Mouse (Mus musculus) regulatory T cell (primary cell): ENCODE measurements at regions not wholly inside any gene's neighbourhood (a gene's known extent, or its start where the extent isn't known, plus 50 kb on each side); places are given as distances from the start of the nearest gene placed in this dataset.

Experiments
- in situ Hi-C: fragments of 300-600 bp; cut with MboI, MseI; formaldehyde crosslinking; loops from one replicate; pipeline ENCODE4 v1.15.1; 2025; ENCODE audit warnings: high pct_unique_total_duplicates

DNA sequence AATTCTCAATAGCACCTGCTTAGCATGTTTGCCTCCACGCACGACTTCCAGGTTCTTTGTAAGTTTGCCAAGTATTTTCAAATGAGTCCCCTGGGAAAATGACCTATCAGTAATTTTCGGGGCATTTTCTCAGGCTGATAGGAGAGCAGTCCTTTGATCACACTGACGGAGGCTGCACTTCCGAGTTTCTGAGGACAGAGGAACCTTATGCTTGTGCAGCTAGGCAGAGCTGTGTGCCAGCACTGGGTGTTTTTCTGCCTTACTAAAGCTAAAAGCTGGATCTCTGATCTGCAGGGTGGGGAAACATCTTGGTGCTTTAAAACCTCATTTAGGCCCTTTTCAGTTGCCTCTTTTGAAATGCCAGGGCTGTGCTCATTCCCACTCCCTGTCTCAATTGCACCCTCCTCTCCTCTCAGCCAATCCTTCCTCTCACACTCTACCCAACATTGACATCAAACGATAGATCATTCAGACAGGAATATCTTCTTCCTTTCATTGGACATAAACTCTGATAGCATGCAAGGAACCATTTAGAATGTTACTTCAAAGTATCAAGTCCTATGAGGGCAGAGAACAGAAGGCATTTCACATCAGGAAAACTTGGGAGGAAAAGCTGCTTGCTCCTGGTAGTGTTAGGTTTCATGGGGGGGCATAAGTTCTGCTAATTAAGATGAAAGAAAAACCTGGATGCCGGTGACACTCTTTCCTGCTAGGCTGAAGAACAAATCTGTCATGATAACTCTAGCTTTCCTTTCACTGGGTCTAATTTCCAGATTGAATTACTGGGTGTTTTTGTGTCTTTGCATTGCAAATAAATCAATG is 95.3 kb downstream of the Lurap1l start:
- in situ Hi-C loops = no loop called here

DNA sequence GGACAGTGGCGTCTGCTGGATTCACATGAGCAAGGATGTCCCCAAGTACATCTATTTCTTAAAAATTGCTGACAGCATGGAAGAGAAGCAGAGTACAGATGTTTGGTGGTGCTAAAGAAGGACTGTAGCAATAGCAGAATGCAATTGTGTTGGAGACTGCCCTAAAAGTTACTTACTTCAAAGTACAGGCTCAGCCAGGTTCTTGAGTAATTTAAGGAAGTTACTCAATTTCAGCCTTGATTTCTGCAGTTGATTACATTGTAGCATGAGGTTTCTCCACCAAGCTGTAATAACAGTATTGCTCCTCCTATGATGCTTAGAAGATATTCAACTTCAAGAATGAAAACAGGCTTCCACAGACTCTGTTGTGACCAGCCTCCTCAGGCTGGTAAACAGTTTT is 96.1 kb downstream of the Lurap1l start:
- in situ Hi-C loops = no loop called here

DNA sequence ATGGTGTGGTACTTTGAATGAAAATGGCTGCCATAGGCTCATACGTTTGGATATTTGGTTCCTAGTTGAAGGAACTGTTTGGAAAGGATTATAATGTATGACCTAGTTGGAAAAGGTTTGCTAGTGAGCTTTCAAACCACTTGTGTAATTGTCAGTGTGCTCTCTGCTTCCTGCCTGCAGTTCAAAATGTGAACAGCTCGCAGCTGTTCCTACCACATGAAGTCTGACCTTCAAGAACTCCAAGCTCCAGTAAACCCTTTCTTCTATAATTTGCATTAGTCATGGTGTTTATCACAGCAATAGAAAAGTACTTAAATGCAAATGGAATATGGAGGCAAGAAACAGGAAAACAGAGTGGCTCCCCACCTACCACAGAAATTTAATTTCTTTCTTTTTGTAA is 111.4 kb downstream of the Lurap1l start:
- in situ Hi-C loops = no loop called here

DNA sequence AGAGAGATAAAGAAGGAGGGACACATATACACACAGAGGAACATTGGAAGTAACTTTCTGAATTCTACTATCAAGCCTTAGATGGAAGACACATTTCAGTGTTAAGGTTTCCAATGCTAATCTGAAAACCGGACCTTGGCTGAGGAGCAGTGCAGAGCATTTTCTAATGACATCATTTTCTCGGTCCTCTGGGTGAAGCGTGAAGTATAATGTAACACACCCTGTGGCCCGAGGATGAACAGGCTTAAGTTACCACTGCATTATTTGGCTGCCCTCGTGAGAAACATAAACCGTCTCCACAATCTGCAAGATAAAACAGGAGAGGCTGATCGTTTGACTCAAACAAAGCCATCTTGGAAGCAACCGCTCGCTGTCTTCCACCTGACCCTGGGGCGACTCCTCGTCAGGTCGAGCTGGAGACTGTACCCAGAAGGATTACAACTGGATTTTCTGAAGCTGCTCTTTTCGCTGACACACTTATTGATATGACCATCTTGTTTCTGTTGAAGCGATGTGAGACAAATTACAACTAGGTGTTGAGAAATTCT is 113.1 kb downstream of the Lurap1l start:
- in situ Hi-C loops = no loop called here

DNA sequence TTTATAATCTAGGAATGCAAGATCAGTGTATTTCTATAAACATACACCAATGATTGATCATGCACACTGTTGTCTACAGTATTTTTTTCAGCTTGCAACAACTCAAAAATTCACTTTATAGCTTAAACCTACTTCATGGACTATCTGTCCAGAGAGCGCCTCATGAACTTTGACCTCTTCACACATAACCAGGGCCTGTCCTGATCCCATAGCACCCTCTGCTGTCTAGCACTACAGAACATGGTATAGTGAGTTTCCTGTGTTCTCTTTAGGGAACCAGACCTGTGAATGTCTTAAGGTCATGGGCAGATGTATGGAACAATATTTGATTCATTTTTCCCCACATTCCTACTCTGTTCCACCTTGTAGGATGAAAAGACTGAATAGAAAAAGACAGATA is 117.1 kb downstream of the Lurap1l start:
- in situ Hi-C loops = no loop called here

DNA sequence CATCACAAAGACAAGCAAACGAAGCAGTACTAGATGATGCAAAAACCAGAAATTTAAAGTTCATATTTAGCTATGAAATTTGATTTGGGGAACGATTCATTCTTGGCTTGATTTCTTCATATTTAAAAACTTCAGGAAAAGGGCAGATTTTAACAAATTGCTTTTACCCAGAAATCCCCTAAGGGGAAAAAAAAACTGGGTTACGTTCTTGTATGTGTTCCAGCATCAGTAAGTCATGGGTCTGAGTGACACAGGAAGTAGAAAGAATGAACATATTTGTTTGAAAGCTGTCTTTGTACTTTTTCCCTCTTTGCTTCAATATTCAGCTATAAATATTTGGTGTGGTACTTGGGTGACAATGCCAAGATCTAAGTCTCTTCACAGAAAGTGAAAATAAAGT is 120.2 kb downstream of the Lurap1l start:
- in situ Hi-C loops = no loop called here

DNA sequence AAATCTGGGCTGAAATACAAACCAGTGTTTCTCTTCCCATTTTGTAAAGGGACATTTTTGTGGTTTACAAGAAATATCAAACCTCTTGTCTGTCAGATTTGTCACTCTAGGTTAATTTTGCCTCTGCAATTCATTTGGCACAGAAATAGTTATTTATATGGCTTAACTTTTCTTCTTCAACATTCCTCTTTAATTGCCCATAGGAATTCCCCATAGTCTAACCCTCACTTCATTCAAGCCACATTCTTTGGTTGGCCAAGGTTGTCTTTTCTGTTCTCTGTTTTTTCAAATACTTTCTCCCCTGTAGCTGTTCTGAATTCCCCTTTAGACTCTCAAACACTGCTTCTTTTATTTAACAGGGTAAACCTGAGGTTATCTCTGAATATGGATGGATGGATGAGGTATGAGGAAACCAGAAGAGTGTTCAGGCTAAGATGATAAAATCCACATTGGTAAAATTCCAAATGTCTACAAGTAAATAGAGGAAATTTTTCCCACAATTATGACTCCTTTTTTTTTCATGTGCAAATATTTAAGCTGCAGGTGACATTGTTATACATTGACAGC is 127.0 kb downstream of the Lurap1l start:
- in situ Hi-C loops = no loop called here

DNA sequence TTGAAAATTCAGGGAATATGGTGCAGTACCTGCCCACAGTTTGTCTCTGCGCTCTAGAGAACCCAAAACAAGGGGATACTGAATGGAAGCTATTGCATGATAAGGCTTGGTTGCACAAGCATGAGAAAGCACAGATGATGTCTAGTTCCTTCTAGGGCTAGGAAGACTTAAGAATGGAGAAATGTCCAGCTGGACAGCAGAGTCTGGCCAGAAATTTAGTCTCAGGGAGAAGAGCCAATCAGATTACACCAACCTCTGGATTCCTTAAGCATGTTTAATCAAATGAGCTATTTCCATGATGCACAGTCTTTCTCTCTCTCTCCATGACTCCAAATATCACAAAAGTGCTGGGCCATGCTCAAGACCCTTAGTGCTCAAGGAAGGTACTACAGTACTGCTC is 147.8 kb downstream of the Lurap1l start:
- in situ Hi-C loops = no loop called here

DNA sequence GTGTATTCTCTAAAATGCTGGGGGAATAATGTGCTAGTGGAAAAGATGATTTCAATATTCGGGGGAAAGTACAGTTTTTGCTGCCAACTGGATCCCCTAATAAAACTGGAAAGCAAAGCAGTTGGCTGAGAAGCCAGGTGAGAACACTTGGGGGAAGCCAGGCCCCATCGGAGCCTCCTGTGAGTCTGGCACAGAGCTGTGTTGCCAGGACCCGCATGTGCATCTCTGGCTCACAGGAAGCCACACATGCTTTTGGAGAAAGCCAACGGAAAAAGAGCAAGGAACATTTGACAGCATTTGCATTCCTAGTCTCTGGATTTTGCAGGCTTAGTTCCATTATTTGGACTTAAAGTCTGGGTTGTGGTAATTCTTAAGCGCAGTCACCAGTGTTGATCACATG is 148.4 kb downstream of the Lurap1l start:
- in situ Hi-C loops = no loop called here

DNA sequence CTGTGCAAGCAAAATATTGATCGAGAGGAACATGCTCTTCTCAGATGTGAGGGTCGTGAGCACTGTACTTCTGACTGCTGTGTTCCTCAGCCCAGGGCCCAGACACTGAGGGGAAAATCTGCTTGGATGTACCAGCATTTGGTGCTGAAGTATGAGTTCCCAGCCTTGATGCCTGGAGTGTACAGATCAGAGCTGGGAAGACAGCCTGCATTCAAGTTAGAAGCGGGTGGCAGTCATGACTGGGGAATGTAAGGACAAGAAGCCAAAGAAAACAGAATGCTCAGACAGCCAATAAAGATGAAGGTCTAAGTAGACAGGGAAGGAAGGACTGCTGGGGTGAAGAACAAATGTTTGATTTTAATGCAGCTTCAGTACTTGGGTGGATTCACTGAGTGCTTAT is 148.9 kb downstream of the Lurap1l start:
- in situ Hi-C loops = no loop called here

DNA sequence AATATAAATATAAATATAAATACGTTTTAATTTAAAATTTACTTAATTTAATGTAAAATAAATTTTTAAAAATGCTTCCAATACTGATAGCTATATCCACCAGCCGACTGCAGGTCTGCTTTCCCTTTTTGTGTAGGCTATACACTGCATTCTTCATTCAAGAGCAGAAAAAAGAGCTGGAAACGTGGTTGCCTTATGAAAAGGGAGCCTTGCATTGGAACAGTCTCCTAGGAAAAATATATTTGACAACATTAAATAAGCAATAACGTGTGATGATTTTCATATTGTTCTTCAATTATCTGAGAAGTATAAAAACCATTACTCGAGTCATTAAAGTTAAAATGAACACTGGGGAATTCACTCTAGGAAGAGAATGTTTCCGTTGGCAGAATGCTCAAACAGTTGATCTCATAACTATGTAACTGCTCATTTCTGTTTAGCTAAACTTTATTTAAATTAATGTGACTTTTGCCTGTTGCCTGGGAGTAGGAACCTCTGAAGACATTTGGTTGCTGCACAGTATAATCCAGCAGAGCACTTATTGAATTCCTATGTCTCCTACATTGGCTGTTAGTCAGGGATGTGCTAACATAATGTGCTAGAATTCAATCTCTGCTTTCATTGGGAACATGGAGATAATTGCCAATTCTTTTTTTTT is 172.0 kb downstream of the Lurap1l start:
- in situ Hi-C loops = no loop called here

DNA sequence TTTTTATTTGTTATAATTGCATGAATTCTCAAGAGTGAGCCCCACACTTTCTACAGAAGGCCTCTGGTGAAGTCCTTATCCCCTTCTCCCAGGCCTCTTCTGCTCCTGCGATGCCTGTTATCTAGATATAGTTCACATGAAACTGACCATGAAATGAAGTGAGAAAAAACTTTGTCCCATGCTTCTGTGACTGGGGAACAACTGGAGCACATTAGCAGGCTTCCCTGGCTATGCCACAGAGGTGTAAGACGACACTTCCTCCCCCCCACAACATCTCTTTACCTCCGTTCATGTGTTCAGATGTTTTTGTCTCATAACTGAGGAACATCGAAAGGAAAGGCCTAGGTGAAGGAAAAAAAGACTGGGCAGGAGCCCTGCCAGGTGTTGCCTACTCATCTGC is 174.7 kb downstream of the Lurap1l start:
- in situ Hi-C loops = no loop called here

DNA sequence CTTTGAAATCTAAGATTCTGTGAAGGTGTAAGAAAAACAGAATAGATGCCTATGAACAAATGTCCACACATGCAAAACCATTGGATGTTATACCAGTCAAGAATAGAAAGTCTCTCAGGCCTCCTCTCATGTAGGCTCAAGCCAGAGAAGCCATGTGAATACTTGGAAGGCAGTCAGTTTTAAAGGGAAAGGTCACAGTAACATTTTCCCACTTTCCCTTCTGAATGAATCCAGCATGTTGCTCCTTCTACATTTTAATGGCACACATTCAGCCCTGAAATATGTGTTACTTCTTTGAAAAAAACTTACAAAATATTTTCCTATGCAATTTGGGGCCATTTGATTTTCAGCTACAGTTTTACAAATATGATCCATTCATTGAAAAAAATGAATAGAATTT is 186.1 kb downstream of the Lurap1l start:
- in situ Hi-C loops = no loop called here

DNA sequence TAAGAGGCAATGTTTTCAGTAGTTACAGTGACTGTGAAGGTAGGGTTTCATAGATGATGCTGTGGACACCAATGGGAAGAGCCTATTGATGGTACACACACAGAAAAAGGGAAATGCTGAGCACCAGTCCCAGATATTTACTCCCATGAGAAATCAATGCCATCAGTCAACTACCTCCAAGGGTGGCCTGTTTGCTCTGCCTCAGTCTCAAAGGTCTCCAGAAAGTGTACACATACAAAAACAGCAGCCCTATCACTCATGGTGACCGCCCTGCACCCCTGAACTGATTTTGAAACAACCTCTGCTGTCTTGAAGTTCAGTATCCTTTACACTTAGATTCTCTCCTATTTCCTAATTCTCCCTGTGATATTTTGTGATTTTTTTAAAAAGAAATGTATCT is 187.2 kb downstream of the Lurap1l start:
- in situ Hi-C loops = no loop called here

DNA sequence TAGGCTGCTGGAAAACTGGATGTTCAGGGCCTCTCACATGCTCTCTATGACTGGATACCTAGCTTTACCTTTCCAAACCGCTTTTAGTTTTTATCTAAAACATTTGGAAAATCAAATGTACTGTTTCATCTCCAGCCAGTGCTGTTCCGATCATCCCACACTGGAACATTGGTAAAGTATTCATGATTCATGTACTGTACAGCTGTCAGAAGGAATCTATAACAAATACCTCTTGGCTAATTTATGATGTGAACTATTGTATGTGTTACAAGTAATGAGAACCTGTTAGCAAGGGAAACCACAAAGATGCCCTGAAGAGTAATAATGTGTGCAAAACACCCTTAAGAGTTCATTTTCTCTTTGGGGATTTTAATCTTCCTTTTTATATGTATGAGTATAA is 190.6 kb downstream of the Lurap1l start:
- in situ Hi-C loops = no loop called here

DNA sequence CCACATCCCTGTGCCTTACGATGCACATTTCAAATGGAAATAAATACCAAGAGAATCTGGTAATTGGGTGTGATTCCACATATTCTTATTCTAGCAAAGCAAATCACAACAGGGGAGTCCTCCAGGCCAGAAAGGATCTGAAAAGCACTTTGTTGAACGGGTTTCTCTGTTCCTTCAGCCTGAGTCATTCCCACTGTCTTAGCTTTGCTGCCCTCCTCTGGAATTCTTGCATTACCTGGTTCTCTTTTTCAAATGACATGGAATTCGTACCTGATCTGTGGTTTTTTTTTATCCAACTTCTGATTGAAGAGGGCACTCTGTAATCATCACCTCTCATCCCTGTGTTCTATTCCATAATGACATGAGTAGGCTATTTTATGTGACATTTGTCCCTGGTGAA is 200.9 kb downstream of the Lurap1l start:
- in situ Hi-C loops = no loop called here

DNA sequence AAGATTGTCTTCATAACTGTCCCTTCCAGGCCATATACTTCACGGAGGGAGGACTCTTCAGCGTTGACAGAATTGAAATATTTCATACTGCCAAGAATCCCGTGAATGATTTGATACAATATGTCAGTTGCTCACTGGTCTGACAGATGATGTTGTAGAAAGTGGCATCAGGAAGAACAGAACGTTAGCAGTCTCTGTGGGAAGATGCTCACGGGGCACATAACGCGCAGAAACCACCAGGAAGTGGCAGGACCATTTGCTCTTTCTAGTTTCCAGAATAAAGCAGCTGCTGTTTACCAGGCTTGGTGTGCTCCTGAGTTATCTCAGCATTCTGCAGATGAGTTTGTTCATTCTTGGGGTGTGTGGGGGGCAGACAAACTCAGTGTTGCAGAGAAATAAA is 206.0 kb downstream of the Lurap1l start:
- in situ Hi-C loops = no loop called here

DNA sequence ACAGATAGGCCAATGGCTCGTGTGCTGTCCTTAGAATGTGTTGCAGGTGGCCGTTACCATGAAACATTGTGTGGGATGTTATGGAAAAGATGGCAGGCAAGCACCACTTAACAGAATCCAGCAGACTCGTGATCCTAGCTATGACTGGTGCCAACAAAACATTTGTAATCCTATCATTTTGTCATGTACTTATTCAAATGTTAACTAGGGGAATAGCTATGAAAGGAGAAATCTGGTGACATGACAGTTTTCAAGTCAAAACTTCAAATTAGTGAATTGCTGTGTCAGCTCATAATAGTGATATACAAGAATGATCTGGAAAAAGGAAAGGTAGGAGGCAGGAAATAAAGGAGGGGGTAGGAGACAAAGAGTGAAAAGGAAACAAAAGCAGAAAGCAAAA is 213.7 kb downstream of the Lurap1l start:
- in situ Hi-C loops = loop anchor here (10.0 kb wide), 1 partner anchor 1981 kb away; no protein-coding TSS in a partner anchor

DNA sequence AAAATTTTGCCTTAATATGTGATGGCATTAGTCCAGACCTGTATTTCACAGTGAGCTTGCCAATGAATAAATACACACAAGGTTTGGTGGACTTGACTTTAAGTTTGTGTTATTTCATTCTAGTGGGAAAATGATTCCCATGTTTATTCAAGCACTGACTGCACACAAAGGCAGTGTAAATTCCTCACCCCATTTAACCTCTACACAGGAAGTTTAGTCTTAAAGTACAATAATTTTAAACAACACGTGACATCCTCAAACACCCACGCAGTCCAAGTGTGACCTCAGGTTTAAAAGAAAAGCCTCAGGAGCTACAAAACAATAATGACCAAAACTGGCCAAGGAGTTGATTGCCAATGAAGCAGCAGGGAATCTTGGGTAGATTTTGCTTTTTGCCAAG is 219.4 kb downstream of the Lurap1l start:
- in situ Hi-C loops = loop anchor here (10.0 kb wide), 1 partner anchor 1975 kb away; no protein-coding TSS in a partner anchor

DNA sequence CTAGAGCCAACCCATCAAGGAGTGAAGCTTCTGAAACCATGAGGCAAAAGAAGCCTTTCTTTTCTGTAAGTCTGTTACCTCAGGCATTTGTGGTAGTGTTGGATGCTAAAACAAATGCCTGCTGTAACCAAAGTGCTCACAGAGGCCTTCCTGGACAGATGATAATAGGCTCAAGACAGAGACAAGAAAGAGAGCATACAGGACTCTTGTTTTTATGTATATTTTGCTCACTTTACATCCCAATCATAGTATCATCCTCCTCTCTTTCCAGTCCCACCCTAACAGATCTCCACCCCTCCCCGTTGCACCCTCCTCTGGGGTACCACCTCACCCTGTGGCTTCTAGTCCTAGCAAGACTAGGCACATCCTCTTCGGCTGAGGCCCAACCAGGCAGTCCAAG is 262.7 kb downstream of the Lurap1l start:
- in situ Hi-C loops = no loop called here

DNA sequence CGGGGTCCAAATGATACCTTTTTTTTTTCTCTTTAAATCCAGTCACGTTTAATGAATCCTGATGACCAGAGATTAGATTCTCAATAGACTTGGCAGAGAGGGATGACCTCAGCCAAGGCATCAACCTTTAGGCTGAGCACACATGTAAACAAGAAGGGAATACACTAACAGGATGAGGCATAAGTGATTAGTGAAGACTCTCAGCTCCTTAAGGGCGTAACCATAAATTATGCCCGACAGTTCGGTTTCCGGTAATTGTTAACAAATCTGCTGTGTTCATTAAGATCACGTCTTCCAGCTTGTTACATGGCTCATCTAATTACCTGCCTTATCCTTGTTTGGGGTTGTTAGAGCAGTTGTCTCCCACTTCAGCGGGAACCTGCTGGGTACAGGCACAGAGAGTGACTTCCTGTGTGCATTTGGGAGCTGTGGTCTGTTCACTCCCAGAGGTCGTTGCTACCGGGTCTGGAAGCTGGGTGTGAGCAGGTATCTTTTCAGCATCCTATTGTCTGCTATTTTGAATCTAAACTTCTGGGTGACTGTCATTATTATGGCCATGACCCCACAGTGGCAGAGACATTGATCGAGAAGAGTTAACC is 265.1 kb downstream of the Mpdz start:
- in situ Hi-C loops = no loop called here

DNA sequence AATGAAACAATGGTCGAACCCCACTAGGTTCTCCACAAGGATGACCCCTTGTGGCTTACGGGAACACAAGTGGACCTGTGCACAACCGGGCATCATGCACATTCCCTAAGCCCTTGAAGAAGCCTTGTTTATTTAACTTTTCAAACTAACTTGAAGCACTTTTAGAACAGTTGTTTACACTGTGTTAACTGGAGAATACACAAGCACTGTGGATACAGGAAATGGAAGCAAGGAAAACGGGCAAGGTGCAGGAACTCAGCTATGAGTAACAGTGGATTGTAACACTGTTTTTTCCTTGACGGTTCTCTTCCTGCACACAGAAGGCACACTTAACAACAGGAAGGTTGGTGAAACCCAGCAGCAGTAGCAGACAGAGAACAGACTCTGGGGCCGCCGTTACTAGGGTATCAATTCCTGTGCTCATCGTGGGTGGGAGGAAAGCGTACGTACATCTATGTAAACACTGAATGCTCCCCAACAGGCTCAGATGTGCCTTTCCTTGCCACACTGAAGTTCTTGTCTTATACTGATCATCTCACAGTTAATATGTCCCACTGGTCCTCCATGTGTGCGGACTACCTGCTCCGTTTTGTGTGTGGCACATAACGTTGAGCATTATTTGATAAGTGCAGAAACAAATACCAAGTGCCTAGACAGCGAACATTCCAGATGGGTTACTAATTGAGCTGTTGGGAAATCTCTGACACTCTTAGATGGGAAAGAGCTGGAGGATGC is 264.4 kb downstream of the Mpdz start:
- in situ Hi-C loops = no loop called here
